Mouse (Mus musculus): Measurements from ENCODE around the gene Mad2l1bp.
A peak's percentile ranks its signal among the peaks of the same experiment; 100 is the strongest.

Gene Mad2l1bp

GRCm38 (mm10) chr17:46152847-46153782, at the start of gene Mad2l1bp:
Gene Mad2l1bp (minus strand): TSS chr17:46153553.
- DNase-seq (ENCODE audit: low read depth, low spot score): peak; percentile 98

- peak; percentile 49 for DNase-seq (ENCODE audit: low read depth, low spot score)
Observed at GRCm38 (mm10) chr17:46203078-46203477, 49.7 kb upstream of the Mad2l1bp start.

DNA sequence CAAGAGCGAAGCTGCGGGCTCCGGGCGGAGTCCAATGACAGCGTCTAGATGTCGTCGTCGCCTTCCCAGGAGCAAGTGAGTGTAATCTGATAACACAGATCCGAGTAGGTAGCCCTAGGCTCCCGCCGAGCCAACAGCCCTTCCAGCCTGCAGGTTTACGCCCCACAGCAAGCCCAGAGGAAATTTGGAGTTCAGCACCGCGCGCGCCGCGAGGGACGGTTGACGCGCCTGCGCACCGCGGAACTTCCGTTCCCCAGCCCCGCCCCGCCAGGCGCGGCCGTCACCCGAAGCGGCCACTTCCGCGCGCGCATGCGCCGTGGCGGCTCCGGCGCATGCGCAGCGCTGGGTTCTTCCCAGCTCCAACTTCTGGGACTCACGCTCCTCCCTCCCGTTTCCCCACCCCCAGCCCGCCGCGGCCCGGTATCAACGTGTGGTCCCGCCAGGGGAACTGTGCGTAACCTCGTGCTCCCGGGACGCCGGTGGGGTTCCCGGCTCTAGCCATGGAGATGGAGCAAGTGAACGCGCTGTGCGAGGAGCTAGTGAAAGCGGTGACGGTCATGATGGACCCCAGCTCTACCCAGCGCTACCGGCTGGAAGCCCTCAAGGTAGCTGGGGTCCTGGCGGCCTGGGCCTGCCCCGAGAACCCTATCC, 49.2 kb upstream of the Mad2l1bp start, which contains the start of the genes Polh and Xpo5:
Polh (minus strand) TSS at position 225 of the 651 bp plus-strand sequence.
Xpo5 (plus strand) TSS at position 362 of the 651 bp plus-strand sequence.
- peak; percentile 95 for DNase-seq (ENCODE audit: low read depth, low spot score)

DNA sequence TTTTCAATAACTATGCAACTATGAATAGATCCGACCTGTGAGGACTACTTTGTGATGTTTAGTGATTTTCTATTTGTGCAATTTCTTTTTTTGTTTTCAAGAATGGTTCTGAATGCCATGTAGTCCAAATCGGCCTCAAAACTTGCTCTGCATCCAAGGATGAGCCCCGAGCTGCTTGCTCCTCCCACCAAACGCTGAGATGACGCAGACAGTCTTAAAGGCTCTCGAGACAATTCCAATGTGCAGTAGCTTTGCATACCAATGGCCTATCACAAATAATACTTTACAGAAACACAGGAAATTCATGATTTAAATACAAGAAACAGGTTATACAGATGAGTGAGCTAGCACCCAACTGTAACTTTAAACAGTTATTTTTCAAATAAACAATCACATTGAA, 47.8 kb upstream of the Mad2l1bp start:
- DNase-seq (ENCODE audit: low read depth, low spot score): peak; percentile 20

DNA sequence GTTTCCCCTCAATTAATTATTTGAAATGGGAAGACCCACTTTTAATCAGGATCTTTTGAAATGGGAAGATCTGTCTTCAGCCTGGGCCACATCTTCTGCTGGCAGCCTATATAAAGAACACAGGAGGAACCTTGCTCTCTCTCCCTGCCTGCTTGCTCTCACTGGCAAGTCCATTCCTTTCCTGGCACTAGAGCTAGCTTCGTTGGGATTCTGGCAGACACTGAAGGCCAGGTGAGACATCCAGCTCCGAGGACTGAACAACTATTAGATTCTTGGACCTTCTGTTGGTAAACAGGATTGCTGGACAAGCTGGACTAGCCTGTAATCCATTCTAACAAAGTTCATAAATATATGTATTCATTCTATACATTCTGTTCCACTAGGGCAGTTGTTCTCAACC, 35.5 kb upstream of the Mad2l1bp start:
- DNase-seq (ENCODE audit: low read depth, low spot score): no peak

GRCm38 (mm10) chr17:46182273-46182672, 28.9 kb upstream of the Mad2l1bp start:
- no peak for DNase-seq (ENCODE audit: low read depth, low spot score)

GRCm38 (mm10) chr17:46170538-46170937, 17.2 kb upstream of the Mad2l1bp start:
- DNase-seq (ENCODE audit: low read depth, low spot score): peak; percentile 71

GRCm38 (mm10) chr17:46168768-46169167, 15.4 kb upstream of the Mad2l1bp start:
- DNase-seq (ENCODE audit: low read depth, low spot score): no peak

DNA sequence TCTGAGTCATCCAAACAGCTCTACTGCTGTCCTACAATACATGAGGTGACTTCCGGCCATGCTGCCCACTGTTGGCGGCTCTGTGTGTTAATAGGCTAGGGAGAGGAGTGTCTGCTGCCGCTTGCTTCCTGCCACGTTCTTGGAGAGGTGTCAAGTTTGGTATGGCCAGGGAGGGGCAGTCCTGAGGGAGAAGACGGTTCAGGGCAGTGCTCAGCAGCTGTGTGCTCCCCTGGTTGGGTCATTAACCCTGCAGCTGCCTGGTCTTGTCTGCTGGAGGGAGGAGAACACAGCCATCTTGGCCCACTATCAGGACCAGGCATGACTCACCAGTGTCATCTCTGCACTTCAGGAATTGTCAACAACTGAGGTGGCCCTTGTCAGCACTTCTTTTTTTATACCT, 15.0 kb upstream of the Mad2l1bp start:
- DNase-seq (ENCODE audit: low read depth, low spot score): peak; percentile 40

GRCm38 (mm10) chr17:46167014-46167413, 13.7 kb upstream of the Mad2l1bp start:
- peak; percentile 43 for DNase-seq (ENCODE audit: low read depth, low spot score)

GRCm38 (mm10) chr17:46166270-46166669, 12.9 kb upstream of the Mad2l1bp start:
- DNase-seq (ENCODE audit: low read depth, low spot score): no peak

DNA sequence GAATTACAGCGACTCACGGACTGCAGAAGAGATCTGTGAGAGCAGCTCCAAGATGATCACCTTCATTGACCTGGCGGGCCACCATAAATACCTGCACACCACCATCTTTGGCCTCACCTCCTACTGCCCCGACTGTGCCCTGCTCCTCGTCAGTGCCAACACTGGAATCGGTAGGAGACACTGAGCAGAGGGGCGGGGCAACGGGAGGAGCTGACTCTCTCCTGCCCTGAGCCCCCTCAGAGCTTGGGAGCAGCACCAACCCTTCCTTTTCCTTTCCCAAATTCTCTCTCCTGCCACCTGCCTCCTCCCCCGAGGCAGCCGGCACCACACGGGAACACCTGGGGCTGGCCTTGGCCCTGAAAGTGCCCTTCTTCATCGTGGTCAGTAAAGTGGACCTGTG, 12.1 kb upstream of the Mad2l1bp start:
- no peak for DNase-seq (ENCODE audit: low read depth, low spot score)

DNA sequence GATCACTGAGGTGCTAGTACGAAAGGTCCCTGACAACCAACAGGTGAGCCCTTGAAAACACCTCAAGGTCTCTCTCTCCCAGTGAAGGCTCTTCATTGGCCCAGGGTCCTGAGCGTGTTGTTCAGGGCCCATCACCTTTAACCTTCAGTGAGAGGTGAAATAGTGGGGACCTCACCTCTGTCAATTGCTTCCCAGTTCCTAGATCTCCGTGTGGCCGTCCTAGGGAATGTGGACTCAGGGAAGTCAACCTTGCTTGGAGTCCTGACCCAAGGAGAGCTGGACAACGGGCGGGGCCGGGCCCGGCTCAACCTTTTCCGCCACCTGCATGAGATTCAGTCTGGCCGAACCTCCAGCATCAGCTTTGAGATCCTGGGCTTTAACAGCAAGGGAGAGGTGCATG, 11.4 kb upstream of the Mad2l1bp start:
- no peak for DNase-seq (ENCODE audit: low read depth, low spot score)

DNA sequence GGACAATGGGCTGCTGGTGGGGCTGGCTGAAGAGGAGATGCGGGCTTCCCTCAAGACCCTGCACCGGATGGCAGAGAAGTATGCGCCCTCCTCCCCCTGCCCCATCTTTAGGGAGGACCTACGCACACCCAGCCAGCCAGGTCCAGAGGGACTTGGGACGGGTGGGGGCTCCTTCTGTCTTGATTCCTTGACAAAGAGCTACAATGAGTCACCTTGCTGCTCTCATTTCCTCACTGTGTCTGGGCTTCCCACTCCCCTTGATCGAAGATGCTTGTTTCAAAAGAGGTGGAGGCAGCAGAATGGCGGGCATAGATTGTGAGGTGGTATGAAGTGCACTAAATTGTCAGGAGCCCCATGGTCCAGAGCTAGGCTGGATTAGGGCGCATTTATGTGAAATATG, 10.9 kb upstream of the Mad2l1bp start:
- no peak for DNase-seq (ENCODE audit: low read depth, low spot score)

GRCm38 (mm10) chr17:46162951-46163421, 9.6 kb upstream of the Mad2l1bp start:
- DNase-seq (ENCODE audit: low read depth, low spot score): no peak

- no peak for DNase-seq (ENCODE audit: low read depth, low spot score)
Observed at GRCm38 (mm10) chr17:46162551-46162950, 9.2 kb upstream of the Mad2l1bp start.

GRCm38 (mm10) chr17:46161710-46162109, 8.4 kb upstream of the Mad2l1bp start:
- no peak for DNase-seq (ENCODE audit: low read depth, low spot score)

DNA sequence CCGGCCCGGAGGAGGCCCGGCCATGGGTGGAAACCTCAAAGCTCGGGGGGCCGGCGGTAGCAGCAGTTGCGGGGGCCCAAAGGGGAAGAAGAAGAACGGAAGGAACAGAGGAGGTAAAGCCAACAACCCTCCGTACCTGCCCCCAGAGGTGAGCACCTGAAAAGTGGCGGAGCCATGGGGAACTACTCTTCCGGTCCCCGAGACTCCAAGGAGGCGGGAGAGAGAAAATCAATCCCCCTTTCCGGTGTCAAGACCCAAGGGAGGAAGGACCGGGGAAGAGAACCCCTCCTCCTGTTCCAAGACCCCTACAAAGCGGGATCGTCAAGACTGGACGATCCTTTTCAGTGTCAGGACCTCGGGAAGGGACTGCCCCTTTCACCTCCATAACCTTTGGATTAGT, 7.8 kb upstream of the Mad2l1bp start:
- peak; percentile 27 for DNase-seq (ENCODE audit: low read depth, low spot score)

DNA sequence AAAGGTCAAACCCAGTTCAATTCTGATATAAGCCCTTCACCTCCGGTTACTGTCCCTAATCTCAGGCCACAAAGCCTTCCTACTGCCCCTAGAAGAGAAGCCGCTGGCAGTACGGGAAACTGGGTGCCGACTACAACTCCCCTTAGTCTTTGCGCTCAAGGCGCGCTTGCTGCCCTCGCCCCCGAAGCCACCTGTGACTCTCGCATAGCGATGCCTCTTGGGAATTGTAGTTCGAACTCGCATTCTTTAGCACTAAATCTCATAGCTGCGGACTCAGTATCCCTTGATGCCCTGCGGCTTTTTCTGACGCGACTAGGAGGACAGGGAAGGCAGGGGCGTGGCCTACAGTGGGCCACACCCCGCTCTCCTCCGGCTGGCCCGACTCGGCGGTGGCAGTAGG, 7.3 kb upstream of the Mad2l1bp start, which contains the start of gene Gtpbp2:
Gtpbp2 (plus strand) TSS at position 347 of the 400 bp plus-strand sequence.
- peak; percentile 100 for DNase-seq (ENCODE audit: low read depth, low spot score)

GRCm38 (mm10) chr17:46160090-46160662, 6.8 kb upstream of the Mad2l1bp start:
- peak; percentile 92 for DNase-seq (ENCODE audit: low read depth, low spot score)

DNA sequence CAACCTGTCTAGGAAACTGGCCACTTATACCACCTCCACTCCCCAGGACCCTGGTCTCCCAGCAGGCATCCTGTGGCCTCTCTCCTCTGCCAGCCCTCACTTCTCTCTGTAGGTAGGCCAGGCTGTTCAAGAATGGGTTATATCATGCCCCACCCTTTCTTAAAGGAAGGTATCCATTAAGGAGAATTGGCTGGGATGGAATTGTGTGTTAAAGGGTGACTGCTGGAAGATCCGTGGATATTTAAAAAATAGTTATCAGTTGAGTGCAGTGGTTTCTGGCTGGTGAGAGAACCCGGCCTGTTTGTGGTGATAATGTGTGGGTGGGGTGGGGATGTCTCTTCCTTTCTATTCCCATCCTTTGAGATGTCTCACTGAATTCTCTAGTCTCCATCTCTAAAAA, 5.9 kb upstream of the Mad2l1bp start:
- DNase-seq (ENCODE audit: low read depth, low spot score): no peak

DNA sequence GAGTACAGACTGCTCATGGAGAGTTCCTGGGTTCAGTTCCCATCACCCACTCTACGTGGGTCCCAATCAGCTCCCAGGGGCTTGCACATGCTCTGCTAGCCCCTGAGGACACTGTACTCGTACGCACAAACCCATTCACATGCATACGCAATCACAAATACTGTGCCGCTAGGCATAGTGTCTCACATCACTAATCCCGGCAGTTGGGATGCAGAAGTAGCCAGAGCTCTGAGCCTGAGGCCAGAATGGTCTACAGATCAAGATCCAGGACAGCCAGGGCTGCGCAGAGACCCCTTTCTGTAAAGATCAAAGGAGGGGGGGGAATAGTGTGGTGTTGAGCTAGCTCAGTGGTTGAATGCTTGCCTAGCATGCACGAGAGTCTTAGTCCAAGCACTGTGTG, 3.8 kb upstream of the Mad2l1bp start:
- DNase-seq (ENCODE audit: low read depth, low spot score): no peak

Measured in brain, adult 2 months (tissue).